Mouse (Mus musculus) induced T-regulatory cell, adult 2 months (primary cell): ENCODE data around the gene Dennd4a.

Source experiments
- DNase-seq: peaks from one replicate; pipeline ENCODE4 v3.0.0-alpha.2; 2012; ENCODE audit warnings: low read depth

The Dennd4a gene

DNA sequence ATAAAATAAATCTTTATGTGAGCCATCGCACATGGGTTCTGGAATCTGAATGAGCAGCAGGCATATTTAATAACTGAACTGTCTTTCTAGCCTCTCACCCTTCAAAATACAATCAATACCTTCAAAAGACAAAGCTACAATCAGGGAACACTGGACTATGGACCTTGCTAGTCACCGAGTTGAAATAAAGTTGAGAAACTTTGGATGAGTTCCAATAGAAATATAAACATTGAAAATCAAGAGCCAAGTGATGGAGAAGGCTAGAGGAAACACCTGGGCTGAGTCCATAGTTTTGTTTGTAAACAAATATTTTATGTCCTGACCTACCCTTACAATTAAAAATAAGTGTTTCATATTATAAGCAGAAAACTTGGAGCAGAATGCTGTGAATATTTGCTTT is 102.8 kb downstream of the Dennd4a start:
- no peak for DNase-seq

DNA sequence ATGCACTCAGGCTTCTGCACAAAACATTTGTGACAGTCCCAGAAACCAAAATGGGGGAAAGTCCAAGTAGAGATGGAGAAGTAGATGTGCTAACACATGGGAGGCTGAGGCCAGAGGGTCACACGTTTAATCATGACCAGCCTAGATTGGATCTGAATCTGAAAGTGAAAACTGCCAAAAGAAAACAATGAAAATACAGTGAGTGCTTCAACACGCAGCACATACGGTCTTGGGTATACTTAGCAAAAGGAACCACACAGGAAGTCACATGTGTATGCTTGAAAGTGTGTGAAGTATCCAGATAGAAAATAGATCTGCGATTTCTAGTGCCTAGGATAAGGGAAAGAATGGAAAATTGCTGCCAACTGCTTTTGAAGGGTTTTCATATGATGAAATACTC is 103.5 kb downstream of the Dennd4a start:
- peak; percentile 40 for DNase-seq

DNA sequence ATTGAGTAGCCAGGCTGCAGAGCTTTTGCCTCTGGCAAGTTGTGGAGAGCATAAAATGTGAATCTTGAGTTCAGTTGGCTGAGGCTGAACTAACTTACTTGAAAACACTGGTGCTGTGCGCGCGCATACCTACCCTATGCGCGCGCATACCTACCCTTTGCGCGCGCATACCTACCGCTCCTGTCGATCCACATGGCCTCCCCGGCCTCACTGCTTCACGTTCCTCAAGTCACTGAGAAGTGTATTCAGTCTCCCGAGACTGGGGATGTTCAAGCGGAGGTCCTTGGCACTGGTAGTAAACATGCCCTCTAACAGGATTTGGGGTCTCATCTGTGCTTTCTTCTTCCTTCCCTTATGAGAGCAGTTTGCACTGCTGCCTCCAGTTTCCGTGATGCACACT is 107.4 kb downstream of the Dennd4a start:
- peak; percentile 70 for DNase-seq

DNA sequence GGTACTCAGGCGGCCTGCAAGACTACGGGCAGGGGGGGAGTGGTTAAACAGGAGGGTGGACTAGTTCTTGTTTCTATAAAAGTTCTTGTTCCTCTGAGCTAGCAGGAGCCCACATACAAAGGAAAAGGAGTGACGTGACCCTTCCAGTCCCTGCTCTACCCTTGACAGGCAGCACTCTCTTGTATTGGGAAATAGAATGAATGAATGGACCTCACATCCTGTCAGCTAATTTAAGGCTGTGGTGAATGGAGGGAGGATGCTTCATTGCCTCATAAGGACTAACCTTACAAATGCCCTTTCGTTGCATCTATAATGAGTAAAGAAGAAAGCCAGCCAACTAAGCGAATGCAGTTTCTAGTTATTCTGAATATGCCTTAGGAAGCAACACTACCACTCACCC is 114.6 kb downstream of the Dennd4a start:
- no peak for DNase-seq

DNA sequence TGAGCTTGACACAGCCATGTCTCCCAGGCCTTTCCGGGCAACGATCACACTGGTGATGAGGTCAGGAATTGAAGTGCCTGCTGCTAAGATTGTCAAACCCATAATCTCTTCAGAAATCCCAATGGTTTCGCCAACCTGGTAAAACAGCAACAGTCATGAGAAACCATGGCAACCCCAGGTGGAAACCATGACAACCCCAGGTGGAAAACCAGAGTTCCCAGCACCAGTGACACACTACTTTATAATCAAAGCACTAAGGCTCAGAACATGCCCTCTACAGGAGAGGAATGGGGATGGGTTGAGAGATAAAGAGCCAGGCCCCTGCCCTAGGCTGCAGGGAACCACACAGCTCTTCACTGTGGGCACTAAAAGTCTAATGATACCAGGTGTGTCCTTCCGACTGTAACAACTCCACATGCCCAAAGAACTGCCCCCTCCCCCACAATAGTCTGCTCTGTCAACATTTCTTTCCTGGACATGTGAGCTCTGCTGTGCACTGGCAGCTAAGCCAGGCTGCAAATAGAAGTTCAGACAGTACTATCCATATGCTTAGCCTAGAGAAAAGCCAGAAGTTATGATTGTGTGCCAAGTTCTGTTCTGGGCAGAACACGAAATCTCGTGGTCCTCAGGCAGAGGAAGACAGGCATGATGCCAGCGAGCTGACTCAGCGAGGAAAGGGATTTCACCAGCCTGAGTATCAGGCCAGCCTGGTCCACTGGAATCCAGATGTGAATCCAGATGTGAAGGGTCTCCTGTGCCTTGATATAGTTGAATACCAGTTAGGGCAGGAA is 115.3 kb downstream of the Dennd4a start:
- DNase-seq = no peak

DNA sequence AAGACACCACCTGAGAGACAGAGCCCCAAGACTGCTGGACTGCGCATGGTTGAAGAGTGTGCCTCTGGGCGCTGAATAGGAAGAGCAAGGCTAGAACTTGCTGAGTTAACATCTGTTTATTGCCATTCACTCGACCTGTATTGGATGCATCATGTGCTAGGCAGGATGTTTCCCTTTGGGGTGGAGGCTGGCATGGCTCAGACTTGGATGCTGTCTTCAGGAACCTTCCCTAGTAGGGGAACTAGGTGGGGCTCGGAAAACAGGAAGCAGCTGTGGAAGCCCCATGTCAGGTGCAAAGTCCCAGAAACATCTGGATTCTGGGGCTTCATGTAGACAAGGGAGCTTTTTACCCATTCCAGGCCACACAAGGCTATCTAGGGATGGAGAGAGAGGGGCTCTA is 119.1 kb downstream of the Dennd4a start:
- no peak for DNase-seq

DNA sequence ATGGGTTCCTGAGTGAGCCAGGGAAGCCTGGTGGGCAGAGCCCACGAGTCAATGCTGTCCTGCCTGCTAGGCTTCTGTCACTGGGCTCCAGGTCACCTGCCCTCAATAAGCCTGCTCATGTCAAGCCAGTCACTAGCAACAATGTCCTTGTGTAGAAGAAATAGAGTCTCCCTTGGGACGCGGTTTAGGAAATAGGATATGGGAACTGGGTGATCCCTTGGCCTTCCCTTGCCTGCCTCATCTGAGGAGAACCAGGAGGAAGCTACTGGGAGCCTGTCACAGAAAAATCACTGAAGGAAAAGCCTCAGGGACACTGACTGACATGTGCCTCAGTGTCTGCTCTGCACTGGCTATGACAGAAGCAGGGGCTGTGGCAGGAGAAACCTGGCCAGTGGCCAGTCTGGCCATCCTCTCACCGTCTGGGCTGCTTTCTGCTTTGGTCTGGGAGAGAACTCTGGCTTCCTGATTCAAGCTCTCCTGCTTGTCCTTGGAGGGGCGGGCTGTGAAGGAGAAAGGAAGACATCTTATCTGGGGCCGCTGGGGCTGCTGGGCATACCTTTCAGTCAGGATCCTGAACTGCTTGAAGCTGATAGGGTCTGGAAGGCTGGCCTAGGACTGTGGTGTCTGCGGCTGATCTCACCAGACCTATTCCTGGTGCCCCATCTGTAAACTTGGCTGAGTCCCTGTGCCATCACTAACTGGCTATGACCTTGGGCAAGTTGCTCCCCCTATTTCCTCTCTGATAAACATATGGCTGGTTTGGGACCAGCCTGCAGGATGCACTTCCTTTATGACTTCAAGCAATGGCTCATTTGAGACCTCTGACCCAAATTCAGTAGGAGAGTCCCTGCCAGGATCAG is 120.8 kb downstream of the Dennd4a start:
- DNase-seq = no peak

DNA sequence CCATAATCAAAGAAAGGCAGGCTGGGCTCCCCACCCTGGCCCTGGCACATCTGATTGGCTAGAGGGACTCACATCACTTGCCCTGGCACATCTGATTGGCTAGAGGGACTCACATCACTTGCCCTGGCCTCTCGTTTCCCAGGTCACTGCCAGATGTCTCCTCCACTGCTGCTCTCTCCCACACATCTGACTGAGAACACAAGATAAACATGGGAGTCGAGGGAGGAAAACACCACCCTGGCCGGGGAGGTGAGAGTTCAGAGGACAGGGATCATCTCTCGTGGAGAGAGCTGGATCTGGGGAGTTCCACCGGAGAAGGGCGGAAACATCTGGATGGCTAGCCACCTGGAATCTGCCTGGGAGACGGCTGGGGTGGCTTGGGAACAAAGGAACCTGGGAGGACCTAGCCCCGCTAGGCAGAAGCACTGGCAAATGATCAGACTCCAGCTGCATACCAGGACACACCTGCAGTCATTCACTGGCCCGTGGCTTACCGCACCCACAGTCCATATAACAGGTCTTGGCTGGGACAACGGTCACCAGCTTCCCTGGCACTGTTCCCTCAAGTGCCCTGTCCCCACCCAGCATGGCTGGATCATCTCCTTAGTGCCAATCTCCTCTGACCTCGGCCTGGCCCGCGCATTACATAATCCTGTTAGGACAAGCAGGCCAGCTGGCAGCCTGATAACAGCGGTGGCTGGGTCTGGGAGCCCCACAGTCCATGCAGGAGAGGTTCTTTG is 123.0 kb downstream of the Dennd4a start:
- DNase-seq = no peak

DNA sequence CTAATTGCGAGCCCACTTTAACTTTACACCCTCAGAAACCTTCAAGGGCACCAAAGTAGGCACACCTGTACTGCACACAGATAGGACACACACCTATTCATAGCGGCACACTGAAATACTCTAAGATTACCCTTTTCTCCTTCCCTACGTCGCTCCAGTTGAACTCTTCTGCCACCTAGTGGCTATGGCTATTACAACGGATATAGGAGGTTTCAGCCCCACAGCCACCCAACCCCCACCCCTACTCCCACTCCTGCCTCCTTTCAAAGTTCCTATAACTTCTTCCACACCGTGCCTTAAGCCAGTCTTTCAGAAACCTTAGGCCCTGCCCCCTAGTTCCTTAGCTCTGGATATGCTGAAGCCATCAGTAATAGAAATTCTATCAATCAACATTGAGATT is 125.4 kb downstream of the Dennd4a start:
- DNase-seq = peak; percentile 88

DNA sequence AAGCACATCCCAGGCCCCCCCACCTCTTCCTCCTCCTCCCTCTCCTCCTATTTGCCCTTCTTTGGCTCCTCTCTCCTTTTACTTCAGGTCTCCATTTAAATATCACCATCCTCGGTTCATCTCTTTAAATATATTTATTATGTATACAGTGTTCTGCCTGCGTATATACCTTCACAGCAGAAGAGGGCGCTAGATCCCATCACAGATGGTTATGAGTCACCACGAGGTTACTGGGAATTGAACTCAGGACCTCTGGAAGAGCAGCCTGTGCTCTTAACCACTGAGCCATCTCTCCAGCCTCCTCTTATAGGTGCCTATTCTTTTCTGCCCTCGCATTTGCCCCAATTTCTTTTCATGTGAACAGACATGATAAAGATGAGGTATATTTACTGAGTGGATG is 126.4 kb downstream of the Dennd4a start:
- peak; percentile 35 for DNase-seq

DNA sequence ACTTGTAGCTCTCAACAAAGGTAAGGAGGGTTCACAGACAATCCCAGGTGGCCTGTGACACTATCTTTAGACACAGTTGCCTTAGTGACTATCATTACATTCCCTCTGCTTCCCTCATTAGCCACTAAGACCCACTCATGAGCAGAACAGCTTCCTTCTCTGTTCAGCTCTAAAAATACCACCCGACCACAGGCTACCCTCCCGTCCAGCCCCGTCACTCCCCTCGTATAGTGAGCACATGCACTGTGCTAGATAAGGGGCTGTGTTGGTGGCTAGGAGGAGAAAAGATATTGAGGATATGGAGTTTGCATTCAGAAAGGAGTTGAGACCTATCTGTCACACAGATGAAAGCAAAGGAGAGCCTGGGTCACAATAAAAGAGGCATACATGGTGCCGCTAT is 127.4 kb downstream of the Dennd4a start:
- no peak for DNase-seq

DNA sequence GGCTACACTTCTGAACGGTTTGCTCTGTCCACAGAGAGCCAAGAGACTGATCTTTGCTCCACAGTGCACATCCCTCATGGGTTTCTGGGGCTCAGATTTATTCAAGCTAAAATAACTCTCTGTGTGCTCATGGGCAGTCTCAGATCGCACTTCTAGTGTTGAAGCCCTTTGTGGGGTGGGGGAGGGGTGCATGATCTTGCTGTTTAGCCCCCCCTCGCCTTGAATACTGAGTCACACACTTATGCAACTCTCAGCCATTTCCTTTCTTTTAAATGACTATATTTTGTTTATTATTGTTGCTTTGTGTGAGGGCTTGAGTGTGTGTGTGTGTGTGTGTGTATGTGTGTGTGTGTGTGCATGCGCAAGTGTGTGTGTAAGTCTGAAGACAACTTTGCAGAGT is 128.1 kb downstream of the Dennd4a start:
- DNase-seq = no peak

DNA sequence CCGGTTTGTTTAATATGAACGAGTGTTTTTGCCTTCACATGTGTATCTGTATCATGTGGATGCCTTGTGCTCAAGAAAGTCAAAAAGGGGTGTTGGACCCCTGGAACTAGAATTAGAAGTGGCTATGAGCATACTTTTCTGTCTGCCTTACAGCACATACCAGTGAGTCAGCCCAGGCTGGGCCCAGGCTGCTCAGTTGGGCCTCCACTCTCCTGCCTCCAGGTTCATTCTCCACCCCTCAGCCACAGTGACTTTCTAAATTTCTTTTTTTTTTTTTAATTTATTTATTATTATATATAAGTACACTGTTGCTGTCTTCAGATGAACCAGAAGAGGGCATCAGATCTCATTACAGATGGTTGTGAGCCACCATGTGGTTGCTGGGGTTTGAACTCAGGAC is 128.7 kb downstream of the Dennd4a start:
- no peak for DNase-seq

DNA sequence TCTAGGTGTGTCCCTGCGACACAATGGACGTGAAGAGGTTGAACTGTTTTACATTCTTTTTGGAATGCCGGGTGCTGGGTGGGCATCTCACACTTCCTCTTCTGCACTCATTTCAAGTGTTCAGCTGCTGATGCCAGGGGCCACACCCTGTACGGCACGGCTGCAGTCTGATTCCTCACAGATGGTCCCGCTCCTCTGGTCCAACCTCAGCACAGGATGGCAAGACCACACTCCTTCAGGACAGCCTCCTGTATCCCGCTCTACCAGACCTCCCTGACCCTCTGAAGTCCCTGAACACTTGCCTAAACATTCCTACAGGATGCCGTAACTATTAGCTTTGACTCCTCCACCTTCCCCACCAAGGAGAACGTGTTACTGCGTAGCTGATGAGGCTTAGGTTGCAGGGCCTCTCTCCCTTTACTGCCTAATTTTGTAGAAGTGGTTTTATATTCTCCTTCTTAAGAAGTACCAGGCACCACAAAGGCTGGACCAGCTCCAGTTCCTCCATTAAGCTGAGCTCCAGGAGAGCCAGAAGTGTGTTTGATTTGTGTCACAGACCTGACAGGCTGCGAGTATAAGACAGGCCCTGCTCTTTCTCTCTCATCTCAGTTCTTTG is 129.7 kb downstream of the Dennd4a start:
- no peak for DNase-seq

DNA sequence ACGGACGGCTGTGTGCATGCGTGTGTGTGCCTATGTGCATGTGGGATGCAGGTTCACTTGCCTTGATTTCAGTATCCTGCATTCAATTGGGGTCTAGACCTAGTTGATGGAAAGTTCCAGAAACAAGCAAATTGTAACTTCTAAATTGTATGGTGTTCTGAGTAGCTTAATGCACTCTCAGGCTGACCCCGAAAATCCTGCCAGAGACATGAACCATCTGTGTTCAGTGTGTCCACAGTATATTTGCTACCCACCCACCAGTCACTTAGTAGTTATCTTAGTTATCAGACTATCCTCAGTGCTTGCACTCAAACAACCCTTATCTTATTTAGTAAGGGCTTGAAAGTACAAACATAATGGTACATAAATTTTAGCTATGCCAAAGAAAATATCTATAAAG is 130.5 kb downstream of the Dennd4a start:
- DNase-seq = no peak

DNA sequence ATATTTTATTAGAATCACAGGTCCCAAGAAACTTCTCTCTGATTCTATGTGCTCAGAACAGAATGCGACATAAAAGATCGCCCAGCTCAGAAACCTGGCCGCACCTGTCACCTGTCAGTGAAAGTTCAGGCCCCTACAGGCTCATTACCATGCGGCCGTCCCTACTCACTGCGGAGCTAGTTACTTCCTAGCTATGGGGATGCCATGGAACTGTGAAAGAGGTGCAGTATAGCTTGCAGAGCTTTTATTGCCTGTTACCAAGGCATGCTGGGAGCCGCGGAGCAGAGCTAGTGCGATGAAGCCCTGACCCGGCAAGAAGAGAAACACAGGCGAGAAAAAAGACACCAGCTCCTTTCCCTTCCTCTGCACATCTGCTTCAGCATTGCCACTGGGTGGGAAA is 132.9 kb downstream of the Dennd4a start:
- no peak for DNase-seq

DNA sequence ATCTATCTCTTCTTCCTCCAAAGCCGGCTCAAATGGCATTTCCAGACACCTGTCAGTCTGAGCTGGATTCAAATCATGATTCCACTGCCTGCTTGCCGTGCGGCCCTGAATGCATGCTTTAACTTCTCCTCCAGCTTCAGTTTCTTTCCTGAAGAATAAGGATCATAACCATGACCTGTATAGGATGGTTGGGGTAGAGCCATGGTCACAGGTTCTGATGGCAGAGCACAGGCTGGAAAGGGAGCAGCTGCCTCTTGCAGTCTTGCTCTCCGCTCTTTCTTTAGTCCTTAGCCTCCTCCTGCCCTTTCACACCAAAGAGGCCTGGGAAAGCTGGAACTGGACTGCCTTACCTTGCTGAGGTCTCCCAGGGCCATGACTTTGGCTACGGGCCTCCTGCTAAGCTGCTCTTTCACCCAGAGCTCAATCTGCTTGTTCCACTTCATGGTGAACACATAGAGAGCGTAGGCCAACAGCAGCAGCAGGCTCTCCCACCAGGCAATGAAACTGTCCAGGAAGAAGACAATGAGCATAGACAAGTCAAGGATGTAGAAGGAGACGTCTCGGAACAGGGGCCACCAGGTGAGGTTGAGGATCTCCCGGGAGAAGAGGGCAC is 136.4 kb downstream of the Dennd4a start:
- DNase-seq = no peak

DNA sequence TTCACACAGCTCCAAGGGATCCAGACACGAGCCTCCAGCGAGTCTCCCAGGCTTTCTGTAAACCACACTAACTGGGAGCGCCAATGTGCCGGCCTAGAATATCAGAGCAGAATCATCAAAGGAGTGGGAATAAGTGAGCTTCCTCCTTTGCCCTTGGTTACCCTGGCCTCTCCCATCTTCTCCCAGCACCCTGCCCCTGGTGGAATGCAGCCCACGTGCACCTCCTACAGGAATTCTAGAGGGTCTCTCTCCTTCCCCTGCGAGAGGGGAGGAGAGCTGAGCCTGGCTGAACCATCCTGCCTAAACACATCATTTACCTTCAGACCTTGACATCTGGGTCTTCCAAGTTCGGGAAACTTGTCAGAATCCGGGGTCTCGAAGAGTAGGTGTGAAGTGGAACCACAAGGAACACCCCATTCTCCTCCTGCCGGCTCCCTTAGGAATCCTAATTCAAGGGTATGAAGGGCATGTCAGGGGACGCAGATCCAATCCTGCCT is 140.1 kb downstream of the Dennd4a start, which contains the start of gene Slc24a1:
Gene Slc24a1, minus strand, starts transcription at position 447 of the 497 bp plus-strand sequence.
- DNase-seq = no peak

DNA sequence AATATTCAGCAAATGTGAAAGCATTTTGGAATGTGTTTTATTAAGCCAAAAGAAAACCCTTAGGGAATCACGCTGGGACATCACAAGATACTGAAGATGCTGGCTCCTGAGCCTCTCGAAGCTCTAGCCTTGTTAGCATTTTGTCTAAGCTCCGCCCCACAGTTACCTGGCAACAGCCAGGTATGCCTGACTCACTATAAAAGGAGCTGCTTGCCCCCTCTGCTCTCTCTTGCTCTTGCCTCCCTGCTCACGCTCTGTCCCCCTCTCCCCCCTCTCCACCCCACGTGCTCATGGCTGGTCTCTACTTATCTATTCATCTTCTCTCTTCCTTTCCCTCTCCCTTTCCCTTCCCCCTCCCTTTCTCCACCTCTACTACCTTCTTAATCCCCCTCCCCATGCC is 140.9 kb downstream of the Dennd4a start:
- no peak for DNase-seq

DNA sequence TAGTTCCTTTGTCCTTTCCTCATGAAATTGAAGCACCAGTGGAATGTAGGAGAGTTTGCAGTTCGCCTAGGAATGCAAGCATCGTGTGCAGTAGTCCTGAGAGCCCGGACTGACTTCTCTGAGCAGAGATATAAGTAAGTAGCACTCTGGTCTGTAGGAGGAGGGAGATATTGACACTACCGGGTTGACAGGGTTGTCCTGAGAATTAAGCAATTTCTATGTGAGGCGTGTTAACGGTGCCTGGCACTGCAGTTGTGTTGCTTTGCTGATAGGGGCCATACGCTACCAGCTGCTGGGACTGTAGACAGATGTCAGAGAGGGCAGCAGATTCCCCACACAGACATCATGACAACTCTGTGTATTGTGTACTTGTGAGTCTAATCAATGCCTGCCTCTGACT is 142.1 kb downstream of the Dennd4a start:
- DNase-seq = no peak

DNA sequence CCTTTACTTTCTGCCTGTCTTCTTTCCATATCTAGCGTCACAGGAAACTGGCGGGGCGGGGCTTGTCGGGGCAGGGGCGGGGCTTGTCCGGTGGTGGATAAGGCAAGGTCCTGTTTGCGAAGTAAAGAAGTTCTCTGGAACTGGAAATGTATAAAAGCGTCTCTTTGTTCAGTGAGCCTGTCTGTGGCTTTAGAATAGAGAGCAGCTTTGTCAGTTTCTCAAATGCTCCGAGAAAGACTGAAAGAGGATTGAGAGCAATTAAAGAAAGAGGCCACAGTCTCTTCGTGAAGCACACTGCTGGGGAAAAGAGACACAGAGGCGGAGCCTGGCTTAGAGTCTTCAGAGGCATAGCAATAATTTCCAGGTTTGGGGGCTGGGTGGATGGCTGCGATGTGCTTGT is 145.2 kb downstream of the Dennd4a start:
- DNase-seq = peak; percentile 67

DNA sequence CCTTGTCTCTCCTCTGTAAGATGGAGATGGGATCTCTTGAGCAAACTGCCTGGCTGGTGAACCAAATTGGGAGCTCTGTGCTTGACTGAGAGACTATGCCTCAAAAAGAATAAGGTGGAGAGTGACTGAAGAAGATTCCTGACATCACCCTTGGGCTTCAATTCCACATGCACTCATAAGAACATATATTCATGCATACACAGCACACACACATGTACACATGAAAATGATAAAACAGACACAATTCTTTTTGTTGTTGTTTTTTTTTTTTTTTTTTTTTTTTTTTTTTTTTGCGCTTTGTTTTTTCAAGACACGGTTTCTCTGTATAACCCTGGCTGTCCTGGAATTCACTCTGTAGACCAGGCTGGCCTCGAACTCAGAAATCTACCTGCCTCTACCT is 146.1 kb downstream of the Dennd4a start:
- no peak for DNase-seq
